Mouse (Mus musculus): ENCODE results near the gene Aunip.

Aunip gene

DNA sequence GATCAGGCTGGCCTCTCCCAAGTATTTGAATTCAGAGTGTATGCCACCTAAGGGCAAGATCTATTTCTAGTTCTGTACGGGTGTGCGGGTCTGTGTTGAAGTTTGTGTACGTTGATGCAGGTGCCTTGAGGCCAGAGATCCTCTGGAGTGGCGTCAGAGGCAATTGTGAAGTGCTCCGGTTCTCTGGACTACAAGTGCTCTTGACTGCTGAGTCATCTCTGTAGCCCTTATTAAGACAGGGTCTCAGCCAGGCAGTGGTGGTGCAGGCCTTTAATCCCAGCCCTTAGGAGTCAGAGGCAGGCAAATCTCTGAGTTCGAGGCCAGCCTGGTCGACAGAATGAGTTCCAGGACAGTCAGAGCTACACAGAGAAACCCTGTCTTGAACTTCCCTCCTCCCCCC, 4.8 kb downstream of the Aunip start:
- DNase-seq (ENCODE audit: low read depth): no peak

DNA sequence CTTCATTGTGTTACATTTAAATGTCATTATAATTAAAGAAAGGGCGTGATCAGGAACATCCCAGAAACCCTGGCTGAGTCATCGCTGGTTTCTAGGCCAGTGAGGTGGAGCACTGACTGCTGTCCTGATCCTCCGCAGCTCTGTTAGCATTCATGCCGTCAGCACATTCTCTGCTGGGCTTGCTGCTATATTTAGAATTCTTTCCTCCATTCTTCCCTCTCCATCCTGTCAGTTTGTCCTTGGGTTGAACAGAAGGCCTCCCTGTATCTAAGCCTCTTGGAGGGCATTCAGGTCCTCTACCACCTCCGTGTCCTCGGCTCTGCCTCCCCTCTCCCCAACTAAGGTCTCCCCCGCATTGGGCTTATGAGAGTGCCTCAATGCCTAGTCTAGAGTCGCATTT, 6.2 kb downstream of the Aunip start:
- DNase-seq (ENCODE audit: low read depth): no peak

- no peak for DNase-seq (ENCODE audit: low read depth)
Observed at GRCm38 (mm10) chr4:134517719-134518118, 6.9 kb downstream of the Aunip start.

DNA sequence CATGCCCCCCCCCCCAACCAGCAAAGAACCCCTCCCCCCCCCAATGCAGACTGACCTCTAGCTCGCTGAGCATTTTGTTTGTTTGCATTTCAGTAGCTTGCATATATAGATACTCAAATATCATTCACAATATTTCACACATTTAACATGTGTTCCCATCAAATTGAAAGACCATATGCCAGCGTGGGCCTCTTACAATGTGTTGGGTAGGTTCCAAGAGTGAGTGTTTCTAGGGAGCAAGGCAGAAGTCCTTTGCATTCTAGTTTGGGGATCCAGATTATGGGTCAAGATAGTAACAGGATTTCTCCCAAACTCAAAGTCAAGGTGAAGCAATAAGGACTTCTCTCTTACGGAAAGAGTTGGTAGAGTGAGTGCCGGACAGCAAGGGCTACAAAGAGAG, 7.7 kb downstream of the Aunip start:
- DNase-seq (ENCODE audit: low read depth): no peak

GRCm38 (mm10) chr4:134519281-134519680, 8.5 kb downstream of the Aunip start:
- DNase-seq (ENCODE audit: low read depth): no peak

DNA sequence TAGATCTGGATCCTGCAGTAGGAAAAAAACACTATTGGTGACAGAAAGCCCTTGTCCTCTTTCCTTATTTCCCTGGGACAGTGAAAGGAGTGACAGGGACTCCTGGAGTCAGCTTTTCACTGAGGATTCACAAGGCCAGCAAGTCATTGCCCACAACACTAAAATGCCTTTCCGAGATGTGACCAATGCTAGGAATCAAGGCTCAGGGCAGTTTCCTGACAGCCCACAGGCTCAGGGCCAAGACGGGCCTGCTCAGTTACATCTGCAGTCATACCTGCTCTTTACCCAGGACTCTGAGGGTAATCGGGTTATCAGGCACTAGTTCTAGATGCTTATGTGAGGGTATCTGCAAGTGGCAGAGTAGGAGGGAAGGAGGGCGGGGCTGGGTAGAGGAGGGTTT, 12.6 kb downstream of the Aunip start:
- no peak for DNase-seq (ENCODE audit: low read depth)

DNA sequence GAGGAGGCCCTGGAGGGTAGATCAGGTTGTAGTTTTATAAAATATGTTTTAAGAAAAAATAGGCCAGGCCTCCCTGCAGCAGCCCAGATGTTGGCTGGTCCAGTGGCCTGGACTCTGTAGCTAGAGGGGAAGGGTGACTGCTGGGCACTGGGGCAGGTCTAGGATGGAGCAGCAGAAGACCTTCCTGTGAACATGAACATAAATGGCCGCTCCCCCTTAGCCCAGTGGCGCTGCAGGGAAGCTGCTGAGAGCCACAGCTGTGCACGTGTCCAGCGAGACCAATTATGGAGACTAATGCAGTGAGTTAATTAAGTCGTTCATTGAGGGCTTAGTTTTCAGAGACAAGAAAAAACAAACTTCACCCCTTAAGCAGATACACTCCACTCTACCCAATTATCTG, 15.0 kb downstream of the Aunip start:
- no peak for DNase-seq (ENCODE audit: low read depth)

- no peak for DNase-seq (ENCODE audit: low read depth)
Observed at GRCm38 (mm10) chr4:134526220-134526619, 15.4 kb downstream of the Aunip start.

DNA sequence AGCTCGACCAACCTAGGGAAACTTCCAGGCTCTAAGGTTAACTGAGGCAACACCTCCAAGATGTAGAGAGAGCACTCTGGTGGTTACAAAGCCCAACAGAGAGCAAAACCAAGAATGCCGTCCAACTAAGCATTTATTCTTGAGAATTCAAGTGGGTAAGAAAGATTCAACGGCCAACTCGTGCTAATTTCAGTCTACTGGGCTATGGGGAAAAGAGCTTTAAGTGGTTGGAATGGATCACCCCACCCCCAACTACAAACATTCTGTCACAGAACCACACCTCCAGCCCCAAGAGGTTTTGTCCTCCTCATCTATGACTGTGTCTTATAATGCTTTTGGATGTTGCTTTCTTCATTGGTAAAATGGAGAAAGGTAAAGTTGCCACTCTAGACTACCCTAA, 22.1 kb downstream of the Aunip start:
- DNase-seq (ENCODE audit: low read depth): no peak

DNA sequence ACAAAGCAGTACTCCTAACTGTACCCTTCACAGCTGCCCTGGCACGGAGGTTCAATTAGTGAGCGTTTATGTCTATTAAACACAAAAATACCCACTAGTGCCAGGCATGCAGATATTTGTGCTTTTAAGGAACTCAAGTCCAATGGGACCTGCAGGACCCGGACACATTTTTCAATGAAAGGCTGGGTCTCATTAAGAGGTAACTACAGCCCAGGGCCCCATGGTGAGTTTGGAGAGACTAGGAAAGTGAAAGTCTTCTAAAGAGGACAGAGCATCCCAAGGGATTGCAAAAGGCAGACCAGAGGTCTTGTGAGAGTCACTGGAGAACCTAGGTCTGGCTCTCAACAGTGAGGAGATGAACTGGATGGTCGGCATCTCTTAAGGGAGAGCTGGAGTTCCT, 22.6 kb downstream of the Aunip start:
- no peak for DNase-seq (ENCODE audit: low read depth)

DNA sequence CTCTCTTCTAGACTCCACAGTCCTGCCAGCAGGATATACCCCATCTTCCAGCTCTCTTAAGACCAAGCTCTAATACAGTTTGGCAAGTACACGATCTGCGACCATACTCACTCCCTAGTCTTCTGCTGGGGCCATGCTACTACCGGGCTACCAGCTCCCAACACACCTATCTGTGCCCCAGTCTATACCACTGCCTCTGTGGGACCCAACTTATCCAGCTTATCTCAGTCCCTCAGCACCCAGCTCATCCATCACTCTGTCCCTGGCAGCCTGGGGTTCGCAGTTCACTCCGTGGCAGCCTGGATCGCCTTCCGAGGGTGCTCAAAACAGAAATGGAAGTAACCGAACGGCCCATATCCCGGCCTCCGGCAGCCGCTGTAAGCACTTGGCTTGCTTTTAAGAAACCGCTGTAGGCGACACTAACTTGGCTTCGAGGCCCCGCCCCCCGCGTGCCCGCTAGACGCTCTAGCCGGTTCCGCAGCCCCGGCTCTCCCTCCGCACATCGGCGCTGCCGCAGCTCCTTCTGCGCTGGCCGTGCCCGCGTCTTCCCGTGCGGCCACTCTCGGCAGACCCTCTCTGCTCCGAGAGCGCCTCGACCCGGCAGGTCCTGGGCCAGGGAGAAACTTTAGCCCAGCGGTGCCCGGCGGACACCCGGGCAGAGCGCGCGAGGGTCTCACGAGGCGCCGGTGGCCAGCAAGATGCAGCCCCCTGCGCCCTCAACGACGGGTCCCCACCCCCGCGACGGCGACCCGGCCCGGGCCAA, 23.5 kb downstream of the Aunip start:
- peak; percentile 58 for DNase-seq (ENCODE audit: low read depth)

DNA sequence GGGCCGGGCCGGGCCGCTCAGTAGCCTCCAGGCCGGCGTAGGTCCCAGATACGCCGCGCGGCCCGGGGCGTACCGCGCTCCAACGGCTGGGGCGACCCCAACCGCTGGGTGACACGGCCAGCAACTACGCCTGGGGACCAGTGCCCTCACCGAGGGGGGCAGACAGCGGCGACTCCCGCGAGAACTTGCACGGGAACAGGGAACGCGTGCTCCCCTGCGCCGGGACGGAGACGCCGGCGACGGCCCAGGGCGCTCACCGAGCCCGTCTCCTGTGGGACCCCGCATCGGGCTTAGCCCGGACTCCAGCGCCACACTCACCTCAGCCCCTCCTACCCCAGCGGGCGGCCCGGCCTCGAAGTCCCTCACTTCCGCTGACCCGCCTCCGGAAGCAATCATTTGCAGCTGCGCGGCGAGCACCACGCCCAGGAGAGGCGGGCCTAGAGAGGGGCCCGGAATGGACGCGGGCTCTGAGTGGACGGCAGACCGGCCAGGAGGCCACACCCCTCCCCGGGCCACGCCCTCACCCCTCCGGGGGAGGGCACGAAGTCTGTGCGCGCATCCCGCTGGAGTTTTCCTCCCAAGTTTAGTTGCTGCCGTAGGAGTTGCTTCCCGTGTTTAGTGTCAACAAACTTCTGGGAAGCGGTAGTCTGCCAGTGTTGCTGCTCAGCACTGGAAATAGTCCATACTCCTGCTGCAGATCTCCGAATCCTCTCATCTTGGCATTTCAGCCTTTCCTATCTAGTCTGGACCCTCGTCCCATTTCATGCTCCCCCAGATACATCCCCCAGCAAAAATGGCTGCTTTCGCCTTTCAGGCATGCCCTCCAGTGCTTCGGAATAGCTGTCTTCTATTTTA, 24.4 kb downstream of the Aunip start, which contains the start of gene Mtfr1l:
Mtfr1l (minus strand) TSS at position 456 of the 855 bp plus-strand sequence.
- peak; percentile 93 for DNase-seq (ENCODE audit: low read depth)

GRCm38 (mm10) chr4:134535787-134536151, 25.0 kb downstream of the Aunip start:
- DNase-seq (ENCODE audit: low read depth): no peak

GRCm38 (mm10) chr4:134538997-134539580, 28.3 kb downstream of the Aunip start:
- no peak for DNase-seq (ENCODE audit: low read depth)

GRCm38 (mm10) chr4:134542726-134543125, 31.9 kb downstream of the Aunip start:
- DNase-seq (ENCODE audit: low read depth): no peak

DNA sequence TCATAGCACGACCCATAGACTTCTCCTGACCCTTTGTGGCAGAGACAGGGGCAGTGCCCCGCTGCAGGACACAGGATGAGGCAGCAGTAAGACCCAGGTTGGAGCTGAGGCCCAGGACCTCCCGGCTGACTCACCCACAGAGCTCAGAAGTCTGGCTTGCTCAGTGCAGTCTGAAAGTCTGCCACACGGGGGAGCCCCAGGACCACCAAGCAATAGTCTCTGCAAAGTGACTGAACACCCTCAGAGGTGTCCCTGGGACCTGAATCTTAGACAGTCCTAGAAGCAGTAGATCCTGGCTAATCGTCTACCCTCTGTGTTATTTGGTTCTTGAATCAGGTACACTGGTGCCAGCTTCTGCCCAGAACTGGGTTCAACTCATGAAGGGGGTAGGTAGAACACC, 32.5 kb downstream of the Aunip start:
- peak; percentile 82 for DNase-seq (ENCODE audit: low read depth)

DNA sequence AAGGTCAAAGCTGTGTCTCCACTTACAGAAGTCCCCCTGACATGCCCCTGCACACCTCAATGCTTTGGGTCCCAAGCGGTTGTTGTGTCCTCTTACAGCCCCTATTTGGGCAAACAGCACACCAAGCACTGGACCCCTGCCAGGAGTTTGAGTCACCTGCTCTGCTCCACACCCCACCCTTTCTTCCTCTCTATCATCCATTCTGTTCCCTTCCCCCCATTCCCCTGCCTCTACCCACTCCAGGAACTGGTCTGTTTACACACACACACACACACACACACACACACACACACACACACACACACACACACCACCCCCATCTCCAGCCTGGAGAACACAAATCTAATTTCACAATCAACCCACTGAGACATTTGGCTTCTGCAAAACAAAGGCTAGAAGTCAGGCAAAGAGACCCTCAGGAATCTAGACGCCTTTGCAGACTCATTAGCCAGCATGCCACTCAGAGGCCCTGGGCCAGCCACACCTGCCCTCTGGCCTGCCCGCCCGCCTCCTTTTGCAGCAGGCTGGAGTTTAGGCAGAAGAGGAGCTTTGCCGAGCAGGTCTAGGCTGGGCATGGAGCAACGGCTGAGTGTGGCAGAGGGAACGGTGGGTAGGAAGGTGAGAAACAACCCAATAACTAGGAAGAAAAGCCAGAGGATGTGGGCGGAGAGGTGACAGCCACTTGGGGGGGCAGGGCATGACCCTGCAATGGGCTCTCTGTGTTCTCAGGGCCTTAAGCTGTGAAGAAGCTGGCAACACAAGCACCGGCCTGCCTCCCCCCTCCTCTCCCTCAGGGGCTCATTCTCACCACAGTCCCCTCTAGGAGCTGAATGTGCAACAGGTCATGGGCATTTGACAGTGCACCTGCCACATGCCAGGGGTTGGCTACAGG, 36.3 kb downstream of the Aunip start:
- no peak for DNase-seq (ENCODE audit: low read depth)

DNA sequence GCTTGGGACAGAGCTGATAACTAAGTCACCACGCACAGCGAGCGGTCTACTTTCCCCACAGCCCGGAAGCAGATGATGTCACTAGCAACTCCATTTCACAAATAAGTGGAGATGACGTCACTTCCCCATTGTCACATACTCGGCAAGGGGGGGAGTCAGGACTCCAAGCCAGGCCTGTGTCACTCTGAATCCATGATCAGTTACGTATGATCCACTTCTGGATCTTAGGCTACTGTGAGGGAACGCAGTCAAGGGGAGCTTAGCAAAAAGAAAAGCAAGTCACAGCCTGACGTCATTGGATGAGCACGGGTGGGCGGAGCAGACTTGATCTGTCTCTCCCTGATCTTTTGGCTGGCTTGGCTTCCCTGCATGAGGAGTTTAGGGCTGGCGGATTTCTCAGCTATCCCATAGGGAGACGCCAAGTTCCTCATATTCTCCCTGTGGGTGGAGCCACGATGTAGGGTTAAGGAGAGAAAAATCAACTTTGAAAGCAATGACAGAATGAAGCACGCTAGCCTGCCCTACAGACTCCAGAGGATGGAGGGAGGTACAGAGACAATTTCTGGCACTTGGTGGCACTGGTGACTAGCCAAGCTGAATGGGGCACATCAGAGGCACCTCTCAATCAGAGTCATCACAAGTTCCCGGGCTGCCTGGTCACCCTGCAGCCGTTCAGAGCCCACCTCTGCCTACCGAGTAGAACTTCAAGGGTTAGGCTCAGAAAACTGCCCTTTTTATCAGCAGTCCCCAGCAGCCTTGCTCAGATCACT, 37.6 kb downstream of the Aunip start:
- DNase-seq (ENCODE audit: low read depth): no peak

DNA sequence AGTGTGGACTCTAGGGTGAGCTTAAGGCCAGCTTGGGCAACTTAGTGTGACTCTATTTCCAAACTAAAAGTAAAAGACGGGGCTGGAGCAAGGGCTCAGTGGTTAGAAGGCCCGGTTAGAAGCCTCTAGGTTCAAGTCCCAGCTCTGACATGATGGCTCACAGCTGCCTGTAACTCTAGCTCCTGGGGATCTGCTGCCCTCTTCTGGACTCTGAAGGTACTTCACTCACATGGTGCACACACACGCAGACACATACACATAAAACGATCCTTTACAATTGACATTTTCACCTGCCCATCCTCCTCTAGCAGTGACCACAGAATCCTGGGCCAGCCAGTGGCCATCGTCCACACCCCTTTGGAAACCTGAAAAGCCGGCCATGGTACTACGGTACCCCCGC, 39.1 kb downstream of the Aunip start:
- no peak for DNase-seq (ENCODE audit: low read depth)

GRCm38 (mm10) chr4:134551494-134552316, 40.9 kb downstream of the Aunip start, which contains the start of gene Selenon:
TSS of gene Selenon (minus strand) at chr4:134552166.
- no peak for DNase-seq (ENCODE audit: low read depth)

Data from c-Kit-positive CD71-positive TER-119-negative erythroid progenitor cells, embryonic 14.5 days (primary cell).